ENCODE assay signal across 20 mouse cellular contexts in genomic region chr8:104597656-104598055, GRCm38 (mm10). TPM values are rescaled to one million over a fixed set of nuclear protein-coding genes. Genes with fewer than 3 reads are reported as not detected.
DNase-seq lines count a peak whose midpoint lies in the region; ATAC-seq and TF ChIP-seq lines count a peak whose summit lies in the region.
"Had no signal": no experiment of that assay in that cellular context is flagged by ENCODE, and none has a peak within 500 bp of the region (broad histone marks: within the 10 kb centered on the region; RNA-seq: fewer than 3 reads in every experiment).

No protein-coding gene starts in this region.

- no peak overlapping the region for H3K9ac ChIP-seq in forebrain, embryonic 11.5 days (ENCODE audit: low read length)
- H3K9ac ChIP-seq in forebrain, postnatal 0 days = no peak overlapping the region
- no peak overlapping the region for H3K9ac ChIP-seq in kidney, embryonic 15.5 days
- H3K9ac ChIP-seq in heart, embryonic 12.5 days = no peak overlapping the region
- H3K9ac ChIP-seq: limb, embryonic 13.5 days had no signal

- 88% methylated on average over 6 of the region's 6 CpGs for WGBS in forebrain, embryonic 11.5 days
- 64% methylated on average over 6 of the region's 6 CpGs for WGBS in forebrain, postnatal 0 days
- 41% methylated on average over 6 of the region's 6 CpGs for WGBS in kidney, embryonic 15.5 days
- 77% methylated on average over 6 of the region's 6 CpGs for WGBS in heart, embryonic 12.5 days

- no peak overlapping the region for H3K27ac ChIP-seq in forebrain, embryonic 11.5 days (ENCODE audit: low read depth, low read length)
- H3K27ac ChIP-seq in forebrain, postnatal 0 days (ENCODE audit: low read depth, low read length) = no peak overlapping the region
- peak overlapping the region; percentile 84 for H3K27ac ChIP-seq in kidney, embryonic 15.5 days
- H3K27ac ChIP-seq in heart, embryonic 12.5 days (ENCODE audit: poor library complexity, severe bottlenecking) = no peak overlapping the region
- H3K27ac ChIP-seq: embryonic facial prominence, embryonic 10.5 days; hindbrain, embryonic 10.5 days; limb, embryonic 13.5 days had no signal

- TF ChIP-seq CTCF in forebrain, postnatal 0 days (IDR thresholded peaks at IDR 0.05; ENCODE audit: low read depth) = no peak

- peak; percentile 10 for DNase-seq in forebrain, embryonic 11.5 days (ENCODE audit: low spot score)
- no peak for DNase-seq in forebrain, postnatal 0 days
- peak; percentile 73 for DNase-seq in kidney, adult 9 months
- DNase-seq in kidney, adult 11 months = no peak
- DNase-seq in adipocyte (ENCODE audit: low spot score) = peak; percentile 64
- DNase-seq in embryo, embryonic 10.5 days (ENCODE audit: low spot score) = no peak
- DNase-seq: cerebellum, adult 8-10 months; thymus, adult 2 months had no signal

- 0 out of 2 replicates have a peak, but pooled peaks cover 3% of the 10 kb centered on the region for H3K4me1 ChIP-seq in forebrain, embryonic 11.5 days (replicated peaks; ENCODE audit: control insufficient read depth, insufficient read depth, low read length)
- H3K4me1 ChIP-seq in forebrain, postnatal 0 days (ENCODE audit: insufficient read depth) = no peaks in the 10 kb centered on the region
- H3K4me1 ChIP-seq in kidney, embryonic 15.5 days = peaks cover 53% of the 10 kb centered on the region
- peaks cover 13% of the 10 kb centered on the region for H3K4me1 ChIP-seq in heart, embryonic 12.5 days (replicated peaks)

- no peak overlapping the region for H3K4me3 ChIP-seq in forebrain, embryonic 11.5 days (ENCODE audit: low read depth, low read length)
- H3K4me3 ChIP-seq in forebrain, postnatal 0 days (ENCODE audit: low read depth, low read length) = no peak overlapping the region
- H3K4me3 ChIP-seq in kidney, embryonic 15.5 days (replicated peaks) = no peak overlapping the region
- no peak overlapping the region for H3K4me3 ChIP-seq in heart, embryonic 12.5 days
- H3K4me3 ChIP-seq: embryonic facial prominence, embryonic 10.5 days; hindbrain, embryonic 10.5 days; limb, embryonic 13.5 days; myocyte had no signal

- H3K27me3 ChIP-seq in forebrain, embryonic 11.5 days (ENCODE audit: control insufficient read depth, insufficient read depth, low read length) = no peaks in the 10 kb centered on the region
- no peaks in the 10 kb centered on the region; the same call in 1 of the 2 replicates for H3K27me3 ChIP-seq in forebrain, postnatal 0 days (ENCODE audit: insufficient read depth, low read length)
- no peaks in the 10 kb centered on the region for H3K27me3 ChIP-seq in kidney, embryonic 15.5 days
- H3K27me3 ChIP-seq in heart, embryonic 12.5 days (replicated peaks) = no peaks in the 10 kb centered on the region

- H3K36me3 ChIP-seq in forebrain, embryonic 11.5 days (ENCODE audit: control insufficient read depth, insufficient read depth, low read length) = peaks cover 7% of the 10 kb centered on the region
- peaks cover 21% of the 10 kb centered on the region for H3K36me3 ChIP-seq in forebrain, postnatal 0 days (ENCODE audit: insufficient read depth)
- H3K36me3 ChIP-seq in kidney, embryonic 15.5 days = peaks cover 27% of the 10 kb centered on the region
- H3K36me3 ChIP-seq in heart, embryonic 12.5 days = peaks cover 29% of the 10 kb centered on the region

- no peaks in the 10 kb centered on the region for H3K9me3 ChIP-seq in forebrain, embryonic 11.5 days (ENCODE audit: control insufficient read depth, low read length)
- no peaks in the 10 kb centered on the region for H3K9me3 ChIP-seq in forebrain, postnatal 0 days (ENCODE audit: low read length)
- no peaks in the 10 kb centered on the region for H3K9me3 ChIP-seq in kidney, embryonic 15.5 days (replicated peaks)
- H3K9me3 ChIP-seq in heart, embryonic 12.5 days (replicated peaks) = no peaks in the 10 kb centered on the region
- H3K9me3 ChIP-seq: embryonic facial prominence, embryonic 10.5 days; hindbrain, embryonic 10.5 days; limb, embryonic 13.5 days had no signal

- H3K4me2 ChIP-seq in forebrain, embryonic 11.5 days (ENCODE audit: low read depth, low read length, severe bottlenecking) = no peak overlapping the region
- H3K4me2 ChIP-seq in forebrain, postnatal 0 days (ENCODE audit: low read depth) = no peak overlapping the region
- H3K4me2 ChIP-seq in kidney, embryonic 15.5 days = 0 out of 2 replicates have a peak overlapping the region, but pooled peaks have one; percentile 2
- H3K4me2 ChIP-seq in heart, embryonic 12.5 days = no peak overlapping the region
- H3K4me2 ChIP-seq: heart, embryonic 11.5 days; limb, embryonic 13.5 days had no signal

- no peak for ATAC-seq in forebrain, embryonic 11.5 days (replicated peaks; ENCODE audit: low FRiP score)
- no peak for ATAC-seq in forebrain, postnatal 0 days
- ATAC-seq in kidney, embryonic 15.5 days (replicated peaks; ENCODE audit: low FRiP score) = no peak; the same call in 1 of the 2 replicates
- ATAC-seq in heart, embryonic 12.5 days (ENCODE audit: insufficient number of reproducible peaks, low FRiP score) = no peak
- ATAC-seq: inflammation-experienced regulatory T-cells, adult 6 months had no signal

RNA-seq across cellular contexts. Expression of gene Pdp2, which starts 6.4 kb away (rescaled TPM):
- polyA plus RNA-seq in forebrain, embryonic 11.5 days (2014; fragmentation: Nextera tagmentation; extraction: Ambion mirVana) = 16.5 and 18.7 TPM in 2 replicates
- 11.8 and 13.2 TPM in 2 replicates for total RNA-seq in forebrain, postnatal 0 days (2014; rRNA removed)
- polyA plus RNA-seq in forebrain, postnatal 0 days (2015; fragmentation: Nextera tagmentation; extraction: Ambion mirVana) = 8.8 and 14.6 TPM in 2 replicates
- 17.8 and 18.7 TPM in 2 replicates for polyA plus RNA-seq in kidney, embryonic 15.5 days (2015; fragmentation: Nextera tagmentation; extraction: Ambion mirVana)
- polyA plus RNA-seq in heart, embryonic 12.5 days (2016; fragmentation: Nextera tagmentation; extraction: Ambion mirVana) = 8.6 and 9.0 TPM in 2 replicates

RNA-seq across cellular contexts. Expression of gene Cdh16, which starts 26.5 kb away (rescaled TPM):
- not detected in 2 replicates for polyA plus RNA-seq in forebrain, embryonic 11.5 days (2014; fragmentation: Nextera tagmentation; extraction: Ambion mirVana)
- total RNA-seq in forebrain, postnatal 0 days (2014; rRNA removed) = not detected in 2 replicates
- not detected in 2 replicates for polyA plus RNA-seq in forebrain, postnatal 0 days (2015; fragmentation: Nextera tagmentation; extraction: Ambion mirVana)
- polyA plus RNA-seq in kidney, embryonic 15.5 days (2015; fragmentation: Nextera tagmentation; extraction: Ambion mirVana) = 238 and 241 TPM in 2 replicates
- polyA plus RNA-seq in heart, embryonic 12.5 days (2016; fragmentation: Nextera tagmentation; extraction: Ambion mirVana) = 16.1 and 18.6 TPM in 2 replicates
- total RNA-seq: ES-E14; layer of hippocampus, postnatal 25 days; megakaryocyte-erythroid progenitor cell, adult 5-6 weeks had no signal
- polyA plus RNA-seq: C2C12; embryonic facial prominence, embryonic 10.5 days; hindbrain, embryonic 10.5 days; inflammation-experienced regulatory T-cells, adult 6 months; limb, embryonic 13.5 days had no signal

RNA-seq across cellular contexts. Expression of gene Rrad, which starts 33.5 kb away (rescaled TPM):
- 0.90 and 1.3 TPM in 2 replicates for polyA plus RNA-seq in forebrain, embryonic 11.5 days (2014; fragmentation: Nextera tagmentation; extraction: Ambion mirVana)
- 5.2 and 5.3 TPM in 2 replicates for total RNA-seq in forebrain, postnatal 0 days (2014; rRNA removed)
- polyA plus RNA-seq in forebrain, postnatal 0 days (2015; fragmentation: Nextera tagmentation; extraction: Ambion mirVana) = 2.2 and 2.9 TPM in 2 replicates
- 11.8 and 15.7 TPM in 2 replicates for polyA plus RNA-seq in kidney, embryonic 15.5 days (2015; fragmentation: Nextera tagmentation; extraction: Ambion mirVana)
- 299 and 301 TPM in 2 replicates for polyA plus RNA-seq in heart, embryonic 12.5 days (2016; fragmentation: Nextera tagmentation; extraction: Ambion mirVana)

RNA-seq across cellular contexts. Expression of gene Ciao2b, which starts 44.1 kb away (rescaled TPM):
- polyA plus RNA-seq in forebrain, embryonic 11.5 days (2014; fragmentation: Nextera tagmentation; extraction: Ambion mirVana) = 89.2 and 90.0 TPM in 2 replicates
- total RNA-seq in forebrain, postnatal 0 days (2014; rRNA removed) = 54.9 and 61.9 TPM in 2 replicates
- polyA plus RNA-seq in forebrain, postnatal 0 days (2015; fragmentation: Nextera tagmentation; extraction: Ambion mirVana) = 108 and 110 TPM in 2 replicates
- 104 and 110 TPM in 2 replicates for polyA plus RNA-seq in kidney, embryonic 15.5 days (2015; fragmentation: Nextera tagmentation; extraction: Ambion mirVana)
- polyA plus RNA-seq in heart, embryonic 12.5 days (2016; fragmentation: Nextera tagmentation; extraction: Ambion mirVana) = 187 and 195 TPM in 2 replicates

Comparison
In these comparisons a context has a peak if more than half of its experiments do, and no peak if none do; other contexts are left out.
1. DNase-seq: peak in forebrain, embryonic 11.5 days (single experiment), kidney, adult 9 months (single experiment) and adipocyte (single experiment); none in forebrain, postnatal 0 days (single experiment), kidney, adult 11 months (single experiment) and embryo, embryonic 10.5 days (single experiment).
2. RNA of gene Cdh16, which starts 26.5 kb away (polyA plus RNA-seq): 238 to 241 TPM in kidney, embryonic 15.5 days and 16.1 to 18.6 TPM in heart, embryonic 12.5 days; not detected in forebrain, embryonic 11.5 days and not detected in forebrain, postnatal 0 days; every median in the first group is over 10 times any median in the second.
3. RNA of gene Rrad, which starts 33.5 kb away (polyA plus RNA-seq): 299 to 301 TPM in heart, embryonic 12.5 days; 11.8 to 15.7 TPM in kidney, embryonic 15.5 days, 2.2 to 2.9 TPM in forebrain, postnatal 0 days and 0.90 to 1.3 TPM in forebrain, embryonic 11.5 days; every median in the first group is over 10 times any median in the second.